Mouse (Mus musculus) layer of hippocampus, adult 2 months (tissue): ENCODE data around the gene Gm20547. TPM values are rescaled to one million over a fixed set of nuclear protein-coding genes. Genes with fewer than 3 reads are reported as not detected.

Experiments used
- DNase-seq, 2 experiments: peaks; one replicate each; pipeline ENCODE4 v3.0.0; 2022; ENCODE audit warnings: low spot score in 2 of 2
- H3K27ac ChIP-seq: fragments of 200-600 bp; 2 replicates; pipeline ENCODE4 v1.8.1; 2022
- H3K4me3 ChIP-seq: fragments of 200-600 bp; 2 replicates; pipeline ENCODE4 v1.8.1; 2022; ENCODE audit warnings: mild to moderate bottlenecking
- CTCF ChIP-seq: fragments of 200-600 bp; conservative IDR thresholded peaks from 2 replicates; pipeline ENCODE4 v1.8.1; 2022; ENCODE audit warnings: antibody characterized with exemption, mild to moderate bottlenecking, moderate library complexity
- total RNA-seq, 2 experiments: library from RNA; stranded (reverse); gene quantifications; 2 replicates each; pipeline ENCODE4 v1.2.3; 2021

Gene Gm20547
- total RNA-seq, 2 experiments from 2014 or later: not detected

- TF ChIP-seq CTCF: peak; percentile 94
- peak in 1 of 2 experiments; percentile 38 for DNase-seq
- no peak overlapping the region for H3K27ac ChIP-seq
- no peak overlapping the region for H3K4me3 ChIP-seq
Measured at GRCm38 (mm10) chr17:34855825-34856224, 26.0 kb downstream of the Gm20547 start.

DNA sequence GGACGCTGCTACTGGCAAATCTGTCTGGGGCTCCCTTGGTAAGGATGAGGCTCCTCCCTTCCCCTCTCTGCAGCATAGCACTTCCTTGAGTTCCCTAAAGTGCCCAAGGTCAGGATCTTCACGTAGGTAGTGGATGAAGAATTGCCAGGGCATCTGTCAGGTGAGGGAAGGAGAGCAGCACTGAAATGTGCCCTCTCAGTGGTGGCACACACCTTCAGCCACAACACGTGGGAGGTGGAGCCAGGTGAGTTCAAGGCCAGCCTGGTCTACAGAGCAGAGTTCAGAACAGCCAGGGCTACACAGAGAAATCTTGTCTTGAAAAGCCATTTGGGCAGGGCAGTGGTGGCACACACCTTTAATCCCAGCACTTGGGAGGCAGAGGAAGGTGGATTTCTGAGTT, 27.1 kb downstream of the Gm20547 start:
- no peak for TF ChIP-seq CTCF
- Histone ChIP-seq H3K4me3 (no peak overlapping the region), H3K27ac (no peak overlapping the region)
- no peak for DNase-seq

DNA sequence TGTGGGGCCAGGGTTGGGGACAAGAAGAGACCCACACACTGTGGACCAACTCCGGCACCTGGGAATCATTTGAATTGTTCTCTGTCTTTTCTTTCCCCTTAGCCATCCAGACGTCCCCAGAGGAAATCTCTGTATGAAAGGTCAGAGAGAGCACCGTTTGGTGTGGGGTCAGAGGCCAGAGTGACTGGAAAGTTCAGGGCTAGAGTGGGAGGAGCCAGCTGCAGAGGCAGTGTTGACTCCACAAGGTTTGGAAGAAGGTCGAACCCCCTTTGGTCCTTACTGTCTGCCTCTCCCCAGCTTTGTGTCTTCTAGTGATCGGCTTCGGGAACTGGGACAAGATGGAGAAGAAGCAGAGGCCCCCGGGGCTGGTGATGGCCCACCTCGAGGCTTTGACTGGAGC, 28.3 kb downstream of the Gm20547 start:
- TF ChIP-seq CTCF: no peak
- Histone ChIP-seq H3K4me3 (no peak overlapping the region), H3K27ac (no peak overlapping the region)
- no peak for DNase-seq

GRCm38 (mm10) chr17:34850517-34851125, 31.2 kb downstream of the Gm20547 start:
- DNase-seq: no peak
- TF ChIP-seq CTCF: no peak; the same call in 1 of the 2 replicates
- Histone ChIP-seq H3K27ac (peak overlapping the region; percentile 89), H3K4me3 (peak overlapping the region; percentile 99)

DNA sequence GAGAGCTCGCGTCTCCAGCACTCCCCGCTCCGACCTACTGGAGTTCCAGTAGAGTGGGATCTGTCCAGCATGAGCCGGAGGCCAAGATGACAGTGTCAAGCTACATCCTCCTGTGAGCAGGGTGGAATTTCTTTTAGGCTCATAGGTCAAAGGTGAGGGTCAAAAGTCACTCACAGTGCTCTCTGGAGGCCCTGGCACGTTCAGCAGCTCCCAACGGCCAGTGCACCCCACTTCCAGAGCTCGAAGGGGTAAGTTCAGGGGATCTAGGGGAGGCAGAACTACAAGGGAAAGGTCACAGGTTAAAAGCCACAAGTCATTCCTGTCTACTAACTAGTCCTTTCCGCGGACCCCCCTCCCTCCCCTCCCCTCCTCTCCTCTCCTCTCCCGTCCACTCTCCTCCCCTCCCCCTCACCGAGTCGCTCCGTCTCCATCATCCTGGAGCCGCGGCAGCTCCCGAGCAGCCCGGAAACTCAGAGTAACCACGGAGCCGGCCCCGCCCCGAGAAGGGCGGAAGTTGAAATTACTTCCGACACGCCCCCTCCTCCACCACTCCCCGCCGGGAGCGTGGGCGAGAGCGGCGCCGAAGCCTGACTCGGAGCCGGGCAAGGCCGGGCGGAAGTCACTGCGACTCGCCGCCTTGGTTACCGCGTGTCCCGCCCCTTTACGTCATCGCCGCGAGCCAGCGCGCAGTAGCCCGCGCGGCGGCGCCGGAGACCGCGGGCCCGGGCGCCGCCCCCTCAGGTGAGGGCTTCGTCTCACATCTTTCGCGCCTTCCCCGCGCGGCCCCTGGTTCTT, 31.9 kb downstream of the Gm20547 start, which contains the start of the genes Skiv2l and Nelfe:
Skiv2l (minus strand) TSS at position 489 of the 795 bp plus-strand sequence.
Nelfe (plus strand) TSS at position 670 of the 795 bp plus-strand sequence.
- Histone ChIP-seq H3K27ac (peak within 1 kb of the TSS; percentile 89), H3K4me3 (peak within 1 kb of the TSS; percentile 99)
- peak; percentile 97 to 99 for DNase-seq
- TF ChIP-seq CTCF: peak; percentile 35; the same call in 1 of the 2 replicates

GRCm38 (mm10) chr17:34847615-34848014, 34.2 kb downstream of the Gm20547 start:
- no peak overlapping the region for H3K4me3 ChIP-seq
- no peak overlapping the region for H3K27ac ChIP-seq
- TF ChIP-seq CTCF: no peak
- no peak for DNase-seq

DNA sequence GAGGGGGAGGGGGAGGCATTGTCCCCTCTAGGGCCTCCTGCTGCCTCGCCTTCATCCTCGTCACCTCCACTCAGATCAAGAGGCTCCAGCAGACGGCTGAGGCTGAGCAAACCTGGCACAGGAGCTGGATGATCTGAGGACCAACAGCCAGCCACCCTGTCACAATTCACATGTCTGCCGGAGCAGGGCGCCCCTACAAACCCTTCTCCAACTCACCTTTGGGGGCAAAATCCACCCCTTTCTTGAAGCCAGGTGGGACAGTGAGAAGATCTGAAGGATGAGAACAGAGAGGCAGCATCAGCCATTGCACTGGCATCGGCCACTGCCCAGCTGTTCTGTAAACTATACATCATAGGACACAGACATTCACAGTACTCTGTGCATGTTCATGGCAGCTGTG, 34.6 kb downstream of the Gm20547 start:
- no peak for DNase-seq
- no peak for TF ChIP-seq CTCF
- Histone ChIP-seq H3K27ac (no peak overlapping the region), H3K4me3 (no peak overlapping the region)

DNA sequence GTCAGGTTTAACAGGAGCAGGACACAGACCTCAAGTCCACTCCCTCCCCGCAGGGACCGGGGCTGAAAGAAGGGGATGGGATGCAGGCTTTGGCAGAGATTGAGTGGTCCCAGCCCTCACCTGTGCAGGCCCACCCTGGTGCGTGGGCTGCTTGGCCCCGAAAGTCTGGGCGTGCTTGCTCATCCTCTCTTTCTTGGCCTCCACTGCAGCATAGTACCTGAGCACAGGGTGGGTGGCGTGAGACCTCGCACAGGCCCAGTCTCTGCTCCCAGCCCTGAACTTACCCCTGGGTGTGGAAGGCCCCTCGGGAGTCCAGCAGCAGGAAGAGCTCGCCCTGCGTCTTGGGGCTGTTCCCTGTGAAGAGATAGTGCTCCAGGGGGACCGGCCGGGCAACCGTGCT, 37.0 kb downstream of the Gm20547 start:
- H3K27ac ChIP-seq: no peak overlapping the region
- no peak for TF ChIP-seq CTCF
- H3K4me3 ChIP-seq: no peak overlapping the region
- DNase-seq: no peak

DNA sequence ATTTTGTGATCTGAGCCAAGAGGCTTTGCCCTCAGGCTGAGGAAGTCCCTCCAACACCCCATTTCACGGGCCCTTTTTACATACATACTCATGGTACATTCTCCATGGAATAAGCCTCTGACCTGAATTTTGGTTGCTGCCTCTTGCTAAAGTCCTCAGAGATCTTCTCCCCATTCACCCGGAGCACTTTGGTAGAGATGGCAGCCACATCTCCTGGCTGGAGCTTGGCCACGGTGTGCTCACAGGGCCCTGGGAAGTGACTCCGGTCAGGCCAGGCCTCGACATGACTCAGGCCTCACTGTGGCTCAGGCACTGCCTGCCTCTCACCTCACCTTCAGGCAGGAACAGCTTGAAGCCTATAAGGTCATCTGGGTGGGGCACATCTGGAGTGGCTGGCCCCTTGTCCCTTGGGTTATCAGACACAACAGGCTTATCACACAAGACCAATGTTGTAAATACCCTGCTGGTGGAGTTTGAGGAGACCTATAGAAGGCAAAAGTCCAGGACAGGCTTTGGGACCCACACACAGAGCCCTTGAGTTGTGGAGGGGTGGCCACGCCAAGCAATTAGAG, 41.0 kb downstream of the Gm20547 start:
- DNase-seq: no peak
- Histone ChIP-seq H3K27ac (no peak overlapping the region), H3K4me3 (no peak overlapping the region)
- no peak for TF ChIP-seq CTCF

GRCm38 (mm10) chr17:34838785-34839184, 43.1 kb downstream of the Gm20547 start:
- DNase-seq: no peak
- no peak for TF ChIP-seq CTCF
- Histone ChIP-seq H3K4me3 (no peak overlapping the region), H3K27ac (no peak overlapping the region)

GRCm38 (mm10) chr17:34837464-34838324, 44.1 kb downstream of the Gm20547 start:
- peak overlapping the region; percentile 59 for H3K4me3 ChIP-seq
- no peak for DNase-seq
- peak overlapping the region; percentile 88 for H3K27ac ChIP-seq
- TF ChIP-seq CTCF: no peak

GRCm38 (mm10) chr17:34836856-34837221, 45.0 kb downstream of the Gm20547 start, which contains the start of the genes Stk19 and Dxo:
Stk19 (minus strand) TSS chr17:34836945.
Dxo (plus strand) TSS chr17:34837019.
- H3K27ac ChIP-seq: peak within 1 kb of the TSS; percentile 88
- DNase-seq: peak; percentile 96 to 97
- no peak for TF ChIP-seq CTCF
- peak within 1 kb of the TSS; percentile 59 for H3K4me3 ChIP-seq
